Mouse (Mus musculus): Measurements from ENCODE around the gene Blmh.

Gene Blmh

DNA sequence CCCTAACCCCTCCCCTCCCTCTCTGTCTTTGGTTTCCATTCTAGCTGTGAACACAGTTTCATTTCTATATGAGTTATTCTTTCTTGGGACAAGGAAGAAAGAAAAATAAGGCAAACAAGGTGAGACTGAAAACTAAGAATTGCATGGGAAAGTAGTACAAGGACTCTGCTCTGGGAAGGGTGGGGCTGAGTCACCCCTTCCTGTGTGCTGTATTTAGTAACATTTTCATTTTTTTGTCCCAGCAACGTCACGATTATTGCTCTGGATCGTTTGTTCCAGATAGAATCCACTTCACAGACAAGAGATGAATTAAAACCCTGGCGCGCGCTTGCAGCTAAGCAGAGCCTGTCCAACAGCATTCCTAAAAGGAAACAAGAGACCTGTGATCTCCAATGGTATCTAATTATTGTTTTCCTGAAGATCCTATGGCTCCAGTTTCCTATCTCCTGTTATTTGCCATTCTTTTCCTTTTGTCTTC, at the start of gene Blmh:
Gene Blmh (plus strand): TSS at position 51 of the 478 bp plus-strand sequence.
- in situ Hi-C loops (cut with MboI, MseI) = loop anchor here in 1 of 2 experiments (10.0 kb wide), 1 partner anchor 240 kb away; no protein-coding TSS in a partner anchor

DNA sequence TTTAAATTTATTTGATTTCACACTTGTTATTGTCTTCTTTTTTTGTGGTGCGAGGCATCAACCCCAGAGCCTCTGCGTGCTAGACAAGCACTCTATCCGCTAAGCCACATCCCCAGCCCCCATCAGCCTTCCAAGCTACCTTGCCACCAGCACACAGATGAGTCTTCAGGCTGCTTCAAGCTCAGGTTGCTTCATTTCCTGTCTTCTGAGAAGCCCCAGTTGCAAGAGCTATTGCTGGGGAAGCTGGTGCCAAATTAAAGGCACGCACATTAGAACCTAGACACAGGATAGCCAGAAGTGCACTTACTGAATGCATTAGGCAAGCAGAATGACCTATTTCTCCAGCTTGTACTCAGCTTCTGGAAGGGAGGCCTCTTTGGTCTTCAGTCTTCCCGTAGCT, 44.8 kb upstream of the Blmh start:
- in situ Hi-C loops (cut with MboI, MseI) = no loop called here

DNA sequence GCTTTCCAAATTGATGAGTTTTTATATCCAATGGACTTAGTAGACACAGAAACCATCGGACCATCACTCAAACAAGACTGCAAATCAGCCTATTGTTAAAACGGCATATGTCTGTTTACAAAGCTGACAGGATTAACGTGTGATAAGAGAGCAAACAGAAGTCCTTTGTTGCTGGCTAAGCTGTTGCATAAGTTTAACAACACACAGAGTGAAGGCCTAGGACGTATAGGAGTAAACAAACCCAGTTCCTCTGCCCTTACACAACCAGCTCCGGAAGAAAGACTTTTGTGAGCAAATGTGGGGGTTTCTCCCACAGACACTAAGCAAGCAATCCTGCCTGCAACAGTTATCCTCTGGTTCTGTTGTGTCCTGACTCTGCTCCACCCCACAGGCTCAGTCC, 40.2 kb upstream of the Blmh start:
- in situ Hi-C loops (cut with MboI, MseI) = no loop called here

DNA sequence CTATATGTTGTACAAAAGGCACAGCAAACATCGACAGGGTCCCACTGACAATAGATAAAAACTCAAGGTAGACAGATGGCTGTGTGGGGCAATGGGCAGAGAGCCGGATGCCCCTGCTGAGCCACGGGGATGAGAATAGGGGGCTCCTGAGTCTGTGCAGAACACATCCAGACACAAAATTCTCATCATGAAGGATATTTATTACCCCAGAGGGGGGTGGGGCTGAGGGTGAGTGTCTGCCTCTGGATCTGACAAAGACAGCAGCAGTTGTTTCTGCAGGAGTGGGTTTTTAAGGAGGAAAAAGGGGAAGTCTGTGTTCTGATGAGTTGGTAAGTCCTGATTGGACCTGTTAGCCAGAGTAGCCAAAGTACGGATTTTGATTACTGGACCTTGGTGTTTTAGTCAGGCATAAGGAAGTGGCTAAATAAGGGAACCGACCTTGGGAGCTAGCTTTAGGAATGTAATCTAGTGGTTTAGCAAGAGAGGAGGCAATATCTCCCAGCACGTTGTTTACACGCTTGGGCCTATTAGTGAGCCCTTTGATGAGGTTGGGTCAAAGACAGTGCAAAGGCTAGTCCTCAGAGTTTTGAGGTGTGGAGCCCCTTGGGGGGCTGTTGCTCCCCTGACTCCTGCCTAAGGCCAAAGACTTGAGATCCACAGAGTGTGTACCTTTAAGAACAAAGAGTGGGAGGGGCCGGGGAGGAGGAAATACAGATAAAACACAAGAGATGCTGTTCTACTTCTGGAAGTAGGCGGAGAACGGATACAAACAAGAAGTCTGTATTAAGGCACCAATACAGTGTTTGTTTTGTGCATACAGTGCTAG, 35.1 kb upstream of the Blmh start:
- in situ Hi-C loops (cut with MboI, MseI) = loop anchor here (5.0 to 10.0 kb wide), 3 partner anchors 42 to 215 kb away; partner anchors contain the start of genes Cpd (in 2 of the 2), Bhlha9 (in 1 of the 2) and Trarg1 (in 1 of the 2)

GRCm38 (mm10) chr11:76891171-76891570, 33.4 kb upstream of the Blmh start:
- in situ Hi-C loops (cut with MboI, MseI) = loop anchor here (5.0 to 10.0 kb wide), 3 partner anchors 44 to 216 kb away; partner anchors contain the start of genes Cpd (in 2 of the 2), Bhlha9 (in 1 of the 2) and Trarg1 (in 1 of the 2)

DNA sequence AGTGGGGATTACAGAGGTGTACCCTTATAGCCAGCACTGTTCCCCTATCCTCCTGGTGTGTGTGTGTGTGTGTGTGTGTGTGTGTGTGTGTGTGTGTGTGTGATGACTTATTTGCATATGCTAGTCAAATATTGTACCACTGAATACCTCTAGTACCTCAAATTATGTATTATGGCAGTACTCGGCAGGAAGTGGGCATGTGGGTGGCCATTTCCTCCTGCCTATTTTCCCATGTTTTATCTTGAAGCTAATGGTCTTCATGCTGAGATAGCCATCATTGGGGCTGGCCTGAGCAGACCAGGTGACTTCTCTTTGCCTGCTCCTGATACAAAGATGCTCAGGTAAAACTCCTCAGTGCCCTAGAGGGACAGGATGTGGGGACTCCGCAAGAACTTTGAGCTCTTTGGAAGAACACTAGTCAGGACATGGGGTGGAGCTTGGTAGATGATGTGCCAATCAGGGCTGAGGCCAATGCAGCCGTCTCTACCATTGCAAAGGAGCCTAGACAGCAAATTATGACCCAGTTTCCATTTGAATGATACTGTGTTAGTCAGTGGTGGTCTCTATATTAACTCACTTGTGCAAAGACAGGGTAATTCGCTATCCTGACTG, 32.8 kb upstream of the Blmh start:
- in situ Hi-C loops (cut with MboI, MseI) = loop anchor here (5.0 to 10.0 kb wide), 3 partner anchors 45 to 217 kb away; partner anchors contain the start of genes Cpd (in 2 of the 2), Bhlha9 (in 1 of the 2) and Trarg1 (in 1 of the 2)

GRCm38 (mm10) chr11:76892972-76893371, 31.6 kb upstream of the Blmh start:
- in situ Hi-C loops (cut with MboI, MseI) = loop anchor here (5.0 to 10.0 kb wide), 3 partner anchors 46 to 218 kb away; partner anchors contain the start of genes Cpd (in 2 of the 2), Bhlha9 (in 1 of the 2) and Trarg1 (in 1 of the 2)

- in situ Hi-C loops (cut with MboI, MseI) = loop anchor here (5.0 to 10.0 kb wide), 3 partner anchors 46 to 219 kb away; partner anchors contain the start of genes Cpd (in 2 of the 2), Bhlha9 (in 1 of the 2) and Trarg1 (in 1 of the 2)
Observed at GRCm38 (mm10) chr11:76893570-76893969, 31.0 kb upstream of the Blmh start.

DNA sequence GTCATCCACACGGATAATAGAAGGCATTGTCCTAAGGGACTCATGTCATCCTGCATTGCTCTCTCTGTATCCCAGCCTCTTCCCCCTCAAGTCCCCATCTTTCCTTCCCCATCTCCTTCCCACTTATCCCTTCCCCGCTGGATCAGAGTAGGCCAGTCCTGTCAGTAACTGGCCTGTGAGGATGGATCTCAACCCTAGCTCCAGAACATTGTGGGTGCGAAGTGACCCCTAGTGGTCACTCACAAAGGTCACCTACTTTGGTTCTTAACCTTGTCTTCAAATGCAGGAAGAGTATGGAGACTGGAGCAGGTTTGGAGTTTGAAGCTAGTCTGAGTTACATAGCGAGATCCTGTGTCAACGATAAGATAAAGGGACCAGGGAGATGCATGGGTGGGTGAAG, 30.4 kb upstream of the Blmh start:
- in situ Hi-C loops (cut with MboI, MseI) = loop anchor here (5.0 to 10.0 kb wide), 3 partner anchors 47 to 219 kb away; partner anchors contain the start of genes Cpd (in 2 of the 2), Bhlha9 (in 1 of the 2) and Trarg1 (in 1 of the 2)

DNA sequence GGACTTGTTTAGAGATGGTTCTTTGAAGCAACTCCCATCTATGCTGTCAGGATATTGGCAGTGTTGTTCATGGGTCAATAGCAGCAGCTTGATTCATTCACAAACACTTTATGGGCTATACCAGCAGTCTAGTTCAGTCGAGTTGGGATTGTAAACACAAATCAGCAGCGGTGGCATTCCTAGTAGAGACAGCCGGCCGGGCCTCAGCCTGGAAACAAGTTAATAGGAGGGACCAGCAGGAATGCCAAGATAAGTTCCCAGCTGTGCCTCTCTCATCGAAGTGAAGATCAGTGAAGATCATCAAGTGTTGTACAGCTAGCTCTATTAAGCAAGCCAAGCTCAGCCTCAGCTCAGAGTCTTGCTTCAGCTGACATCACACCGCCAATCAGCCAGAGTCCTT, 28.2 kb upstream of the Blmh start:
- in situ Hi-C loops (cut with MboI, MseI) = loop anchor here in 1 of 2 experiments (10.0 kb wide), 1 partner anchor 222 kb away; the partner anchor contains the start of genes Bhlha9 and Trarg1

- in situ Hi-C loops (cut with MboI, MseI) = loop anchor here in 1 of 2 experiments (10.0 kb wide), 1 partner anchor 222 kb away; the partner anchor contains the start of genes Bhlha9 and Trarg1
Observed at GRCm38 (mm10) chr11:76897126-76897525, 27.5 kb upstream of the Blmh start.

GRCm38 (mm10) chr11:76897871-76898270, 26.7 kb upstream of the Blmh start:
- in situ Hi-C loops (cut with MboI, MseI) = loop anchor here in 1 of 2 experiments (10.0 kb wide), 1 partner anchor 223 kb away; the partner anchor contains the start of genes Bhlha9 and Trarg1

GRCm38 (mm10) chr11:76898751-76899150, 25.9 kb upstream of the Blmh start:
- in situ Hi-C loops (cut with MboI, MseI) = loop anchor here in 1 of 2 experiments (10.0 kb wide), 1 partner anchor 224 kb away; the partner anchor contains the start of genes Bhlha9 and Trarg1

DNA sequence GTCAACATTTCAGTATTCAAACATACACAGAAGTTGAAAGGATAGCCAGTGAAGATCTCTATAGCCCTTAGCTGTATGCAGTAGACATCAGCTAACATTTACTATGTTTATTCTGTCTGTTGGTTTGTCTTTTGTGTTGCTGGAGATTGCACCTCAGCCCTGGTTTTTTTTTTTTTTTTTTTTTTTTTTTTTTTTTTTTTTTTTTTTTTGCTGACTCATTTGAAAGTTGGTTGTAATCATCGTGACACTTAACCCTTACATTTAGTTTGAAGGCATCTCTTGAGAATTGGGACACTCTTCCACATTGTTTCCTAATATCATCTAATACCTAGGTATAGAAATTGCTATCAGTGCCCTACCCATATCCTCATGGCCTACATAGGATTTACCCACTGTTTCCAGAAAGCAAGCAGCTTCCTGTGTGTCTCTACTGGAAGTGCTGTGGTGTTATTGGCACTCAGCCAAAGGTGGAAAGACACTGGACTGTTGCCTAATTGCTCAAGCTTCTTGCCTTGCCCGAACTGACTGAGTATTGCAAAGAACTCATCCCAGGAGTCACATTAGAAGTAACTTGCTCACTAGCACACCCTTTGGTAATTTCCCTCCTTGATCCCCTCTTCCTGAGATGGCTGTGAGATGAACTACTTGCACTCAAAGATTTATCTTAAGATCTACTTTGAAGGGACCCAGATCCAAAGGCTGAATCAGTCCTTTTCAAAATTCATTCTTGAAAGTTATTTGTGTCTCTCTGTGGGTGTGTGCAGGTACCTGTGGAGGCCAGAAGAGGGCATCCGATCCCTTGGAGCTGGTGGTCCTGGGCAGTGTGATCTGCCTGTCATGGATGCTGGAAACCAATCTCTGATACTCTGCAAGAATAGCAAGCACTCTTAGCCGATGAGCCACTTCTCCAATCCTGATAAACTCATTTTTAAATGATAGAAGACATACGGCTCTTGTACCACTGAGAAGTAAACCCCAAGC, 24.6 kb upstream of the Blmh start:
- in situ Hi-C loops (cut with MboI, MseI) = loop anchor here (10.0 kb wide), 2 partner anchors 115 to 225 kb away; partner anchors contain the start of genes Bhlha9 (in 1 of the 2) and Trarg1 (in 1 of the 2)

- in situ Hi-C loops (cut with MboI, MseI) = loop anchor here in 1 of 2 experiments (10.0 kb wide), 1 partner anchor 117 kb away; no protein-coding TSS in a partner anchor
Observed at GRCm38 (mm10) chr11:76901579-76902361, 22.8 kb upstream of the Blmh start, which contains the start of gene Tmigd1. Gene Tmigd1 (plus strand): TSS chr11:76902159.

- in situ Hi-C loops (cut with MboI, MseI) = loop anchor here in 1 of 2 experiments (10.0 kb wide), 1 partner anchor 120 kb away; no protein-coding TSS in a partner anchor
Observed at GRCm38 (mm10) chr11:76904340-76904739, 20.3 kb upstream of the Blmh start.

DNA sequence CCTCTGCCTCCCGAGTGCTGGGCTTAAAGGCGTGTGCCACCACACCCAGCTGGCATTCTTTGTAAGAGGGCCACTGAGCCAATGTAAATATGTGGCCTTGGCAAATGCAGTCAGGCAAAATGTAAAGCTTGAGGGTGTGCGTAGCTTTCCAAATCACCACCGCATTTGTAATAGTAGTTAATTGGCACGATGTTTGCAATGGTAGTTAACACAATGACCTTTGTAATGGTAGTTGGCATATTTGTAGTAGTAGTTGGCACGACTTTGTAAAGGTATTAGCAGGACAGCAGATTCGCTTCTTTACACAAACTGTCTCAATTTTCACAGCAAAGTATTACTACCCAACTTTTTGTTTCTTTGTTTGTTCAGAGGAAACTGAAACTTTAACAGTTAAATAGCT, 16.0 kb upstream of the Blmh start:
- in situ Hi-C loops (cut with MboI, MseI) = loop anchor here in 1 of 2 experiments (10.0 kb wide), 1 partner anchor 124 kb away; no protein-coding TSS in a partner anchor

DNA sequence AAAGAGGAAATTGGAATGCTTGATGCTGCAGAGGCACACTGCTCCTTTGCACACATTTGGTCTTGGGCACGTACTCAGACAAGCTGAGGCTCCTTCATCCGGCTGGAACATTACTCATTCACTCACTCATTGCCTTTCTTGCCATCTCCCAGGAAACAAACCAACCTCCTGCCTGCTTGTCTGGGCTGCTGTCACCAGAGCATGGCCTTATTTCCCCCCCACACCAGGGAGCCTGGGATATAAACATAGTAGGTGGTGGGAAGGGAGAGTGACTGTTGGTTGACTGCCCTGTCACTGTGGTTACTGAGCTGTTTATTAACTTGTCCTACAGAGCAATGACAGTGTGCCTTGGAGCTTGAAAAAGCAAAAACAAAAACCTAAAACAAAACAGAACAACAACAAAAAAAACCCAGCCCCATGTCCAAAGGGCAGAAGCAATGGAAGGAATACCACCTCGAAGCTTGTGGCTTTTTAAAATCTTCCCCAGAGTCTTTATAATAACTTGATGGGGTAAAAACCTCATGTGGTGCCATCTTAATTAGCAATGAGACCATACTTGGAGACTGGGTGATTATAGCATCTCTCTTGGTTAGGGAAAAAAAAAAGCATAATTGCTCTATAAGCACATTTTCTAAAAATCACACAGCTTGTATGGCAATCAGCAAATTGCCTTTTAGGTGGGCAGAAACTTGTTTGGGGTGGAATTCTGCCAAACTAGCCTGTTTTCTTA, 13.1 kb upstream of the Blmh start:
- in situ Hi-C loops (cut with MboI, MseI) = no loop called here

Data from T-helper 17 cell (primary cell).